Mouse (Mus musculus): Measurements from ENCODE around the gene AU015836.

GRCm38 (mm10) chrX:93958502-93958901, 10.0 kb upstream of the AU015836 start:
- no peak for TF ChIP-seq CTCF (IDR thresholded peaks at IDR 0.05)
- no peak for TF ChIP-seq POLR2A (IDR thresholded peaks at IDR 0.05; ENCODE audit: insufficient read depth, low read depth, low read length)

Data from heart, adult 2 months (tissue).